Mouse (Mus musculus): Measurements from ENCODE around the gene Ube2f.

DNA sequence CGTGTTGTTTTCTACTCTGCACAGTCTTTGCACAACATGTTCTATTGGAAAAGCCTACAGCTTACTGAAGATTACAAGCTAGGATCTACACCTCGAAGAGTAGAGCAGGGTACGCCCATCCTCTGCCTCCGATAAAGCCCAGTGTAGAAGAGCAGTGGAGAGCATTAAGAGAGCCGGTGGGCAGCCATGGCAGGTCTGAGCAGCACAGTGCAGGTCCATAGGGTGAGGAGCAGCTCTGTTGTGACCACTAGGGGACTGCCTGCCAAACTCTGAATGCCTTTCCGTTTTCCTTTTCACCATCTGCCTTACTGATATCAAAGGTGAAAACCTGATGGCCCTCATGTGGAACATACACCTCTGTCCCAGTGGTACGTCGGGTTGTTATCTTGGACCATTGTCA, 1.8 kb downstream of the Ube2f start:
- TF ChIP-seq CTCF (IDR thresholded peaks at IDR 0.05; ENCODE audit: low read depth, low read length), result peak; percentile 45
- no peak for TF ChIP-seq POLR2A (IDR thresholded peaks at IDR 0.05; ENCODE audit: borderline replicate concordance, low read depth, low read length)

Data from bone marrow macrophage, adult 2 months (primary cell).